Mouse (Mus musculus) spleen, adult 2 months (tissue): ENCODE data around the gene Rps6kb1. TPM values are rescaled to one million over a fixed set of nuclear protein-coding genes. Genes with fewer than 3 reads are reported as not detected.

Source experiments
- DNase-seq, 2 experiments: peaks; one replicate each; pipeline versions ENCODE4 v3.0.0 to v3.0.0-alpha.2; 2012 to 2021; ENCODE audit warnings: low spot score in 2 of 2, low read depth in 1 of 2
- H3K27ac ChIP-seq: fragments of 200-500 bp; 2 replicates; pipeline ENCODE4 v1.5.1; 2012; ENCODE audit warnings: low read length, inconsistent platforms; ENCODE audit not compliant: insufficient read depth
- H3K27me3 ChIP-seq: fragments of 200-500 bp; 2 replicates; pipeline ENCODE4 v1.6.1; 2012; ENCODE audit warnings: mild to moderate bottlenecking, moderate library complexity, low read length, inconsistent platforms; ENCODE audit not compliant: control insufficient read depth, insufficient read depth
- H3K36me3 ChIP-seq: fragments of 200-500 bp; 2 replicates; pipeline ENCODE4 v1.6.1; 2012; ENCODE audit warnings: mild to moderate bottlenecking, low read length, inconsistent platforms; ENCODE audit not compliant: control insufficient read depth, insufficient read depth
- H3K4me1 ChIP-seq: fragments of 200-500 bp; 2 replicates; pipeline ENCODE4 v1.6.1; 2011; ENCODE audit warnings: inconsistent platforms; ENCODE audit not compliant: control insufficient read depth, insufficient read depth, insufficient read length
- H3K4me3 ChIP-seq: fragments of 200-500 bp; 2 replicates; pipeline ENCODE4 v1.5.1; 2011; ENCODE audit warnings: mild to moderate bottlenecking, inconsistent platforms; ENCODE audit not compliant: insufficient read depth, insufficient read length; ENCODE audit errors: extremely low read depth
- CTCF ChIP-seq: fragments of 200-500 bp; IDR thresholded peaks from 2 replicates; pipeline ENCODE4 v1.5.1; 2011; ENCODE audit warnings: mild to moderate bottlenecking, inconsistent platforms; ENCODE audit not compliant: insufficient read depth, insufficient read length, insufficient replicate concordance; ENCODE audit errors: extremely low read depth
- POLR2A ChIP-seq: fragments of 200-500 bp; IDR thresholded peaks from 2 replicates; pipeline ENCODE4 v1.6.1; 2011; ENCODE audit warnings: low read depth, low read length, inconsistent platforms
- WGBS: fragments of 180-500 bp; shearing (Covaris S2); methylation state at CpG from one replicate; pipeline ENCODE4 v1.1.7; 2018; 5-methylcytosine and 5-hydroxymethylcytosine counted together
- polyA plus RNA-seq: library from polyadenylated mRNA; depleted of rRNA; stranded (reverse); fragments of >200 nt; gene quantifications from 2 replicates; pipeline ENCODE4 v1.2.3, GENCODE M21; 2012

The Rps6kb1 gene
- polyA plus RNA-seq, 1 experiment = 5.9 TPM

- WGBS = 84% methylated on average over 1 of the region's 1 CpGs
- H3K27ac ChIP-seq = no peak overlapping the region
These were observed 47.2 kb downstream of the Rps6kb1 start for GRCm38 (mm10) chr11:86497356-86497755.

GRCm38 (mm10) chr11:86490782-86491181 lies 53.8 kb downstream of the Rps6kb1 start:
- Histone ChIP-seq H3K4me3 (no peak overlapping the region), H3K36me3 (peaks cover 15% of the 10 kb centered on the region), H3K27ac (no peak overlapping the region), H3K4me1 (peaks cover 4% of the 10 kb centered on the region; the same call in 1 of the 2 replicates), H3K27me3 (no peaks in the 10 kb centered on the region)
- WGBS = 95% methylated on average over 1 of the region's 1 CpGs
- DNase-seq = no peak
- TF ChIP-seq CTCF (no peak), POLR2A (no peak)

More at GRCm38 (mm10) chr11:86497356-86497755, 47.2 kb downstream of the Rps6kb1 start:
- Histone ChIP-seq H3K27me3 (no peaks in the 10 kb centered on the region), H3K36me3 (peaks cover 20% of the 10 kb centered on the region), H3K4me3 (no peak overlapping the region), H3K4me1 (no peaks in the 10 kb centered on the region)
- DNase-seq = no peak
- TF ChIP-seq CTCF (no peak), POLR2A (no peak)

GRCm38 (mm10) chr11:86484910-86485510 lies 59.6 kb downstream of the Rps6kb1 start:
- Histone ChIP-seq H3K27me3 (no peaks in the 10 kb centered on the region), H3K36me3 (peaks cover 5% of the 10 kb centered on the region), H3K27ac (peak overlapping the region; percentile 89), H3K4me1 (peaks cover 4% of the 10 kb centered on the region; the same call in 1 of the 2 replicates), H3K4me3 (peak overlapping the region; percentile 80)
- TF ChIP-seq POLR2A (no peak), CTCF (no peak)
- peak in 1 of 2 experiments; percentile 42 for DNase-seq
- WGBS = under 1% methylated on average over 25 of the region's 25 CpGs

- Histone ChIP-seq H3K4me1 (peaks cover 4% of the 10 kb centered on the region; the same call in 1 of the 2 replicates), H3K27me3 (no peaks in the 10 kb centered on the region), H3K36me3 (no peaks in the 10 kb centered on the region; the same call in 1 of the 2 replicates), H3K4me3 (peak within 1 kb of the TSS; percentile 80), H3K27ac (peak within 1 kb of the TSS; percentile 90)
- DNase-seq = peak; percentile 97 to 99
- WGBS = under 1% methylated on average over 64 of the region's 68 CpGs
- TF ChIP-seq CTCF = no peak
- TF ChIP-seq POLR2A = peak; percentile 88
These were observed 60.3 kb downstream of the Rps6kb1 start, which contains the start of gene Rnft1 for GRCm38 (mm10) chr11:86484101-86484868. Gene Rnft1, plus strand, starts transcription at chr11:86484657.

- Histone ChIP-seq H3K36me3 (no peaks in the 10 kb centered on the region), H3K4me1 (peaks cover 2% of the 10 kb centered on the region; the same call in 1 of the 2 replicates), H3K27ac (no peak overlapping the region), H3K4me3 (no peak overlapping the region), H3K27me3 (no peaks in the 10 kb centered on the region)
- 62% methylated on average over 3 of the region's 3 CpGs for WGBS
- DNase-seq = no peak
- TF ChIP-seq POLR2A (no peak), CTCF (no peak)
These were observed 71.0 kb downstream of the Rps6kb1 start for GRCm38 (mm10) chr11:86473576-86473975.

- Histone ChIP-seq H3K27me3 (no peaks in the 10 kb centered on the region), H3K4me3 (peak overlapping the region; percentile 22; the same call in 1 of the 2 replicates), H3K27ac (no peak overlapping the region), H3K36me3 (no peaks in the 10 kb centered on the region), H3K4me1 (peaks cover 2% of the 10 kb centered on the region; the same call in 1 of the 2 replicates)
- no peak for DNase-seq
- 4% methylated on average over 7 of the region's 7 CpGs for WGBS
- no peak for TF ChIP-seq POLR2A
- no peak for TF ChIP-seq CTCF
These were observed 71.8 kb downstream of the Rps6kb1 start for GRCm38 (mm10) chr11:86472771-86473171.

GRCm38 (mm10) chr11:86471785-86472184 lies 72.8 kb downstream of the Rps6kb1 start:
- H3K27me3 ChIP-seq = no peaks in the 10 kb centered on the region
- H3K36me3 ChIP-seq = no peaks in the 10 kb centered on the region
- peaks cover 2% of the 10 kb centered on the region; the same call in 1 of the 2 replicates for H3K4me1 ChIP-seq
- H3K4me3 ChIP-seq = no peak overlapping the region
- DNase-seq = no peak
- 80% methylated on average over 6 of the region's 6 CpGs for WGBS
- TF ChIP-seq CTCF (no peak), POLR2A (no peak)
- no peak overlapping the region for H3K27ac ChIP-seq
